Mouse (Mus musculus) megakaryocyte, embryonic 14.5 days (primary cell): Measurements from ENCODE around the gene Ccser2.

Source experiments
- FLI1 ChIP-seq: IDR thresholded peaks from 2 replicates; pipeline ENCODE4 v1.6.1; 2012; ENCODE audit warnings: low read length, inconsistent platforms, mixed read lengths
- GATA1 ChIP-seq: IDR thresholded peaks from 3 replicates; pipeline ENCODE4 v1.6.1; 2012; ENCODE audit warnings: mixed read lengths, low read length, inconsistent platforms, borderline replicate concordance

DNA sequence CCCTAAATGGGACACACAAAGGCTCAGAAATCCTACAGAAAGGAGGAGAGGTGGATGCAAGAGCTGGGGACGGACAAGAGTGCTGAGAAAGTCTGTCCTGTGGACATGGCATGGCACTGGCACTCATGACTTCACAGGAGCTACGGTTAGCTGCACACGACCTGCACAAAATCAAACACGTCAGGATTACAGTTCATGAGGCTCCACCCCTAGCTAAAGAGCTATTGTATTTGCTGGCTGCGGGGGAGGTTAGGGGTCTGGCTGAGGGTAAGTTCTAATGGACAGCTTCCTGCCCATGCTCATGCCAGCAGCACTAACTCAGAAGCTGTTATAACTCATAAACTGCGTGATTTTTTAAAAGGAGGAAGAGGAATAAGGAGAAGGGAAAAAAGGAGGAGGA lies 56.8 kb downstream of the Ccser2 start:
- no peak for TF ChIP-seq GATA1
- TF ChIP-seq FLI1, result no peak
